Mouse (Mus musculus) myocyte (in vitro differentiated cells): ENCODE results near the gene Spice1.

Source experiments
- CEBPB ChIP-seq: IDR thresholded peaks from 2 replicates; pipeline ENCODE4 v1.6.1; 2011; ENCODE audit warnings: mild to moderate bottlenecking, moderate library complexity; ENCODE audit not compliant: poor library complexity, insufficient read depth, severe bottlenecking
- E2F4 ChIP-seq: IDR thresholded peaks from one replicate; pipeline ENCODE4 v1.6.1; 2011; ENCODE audit warnings: mild to moderate bottlenecking, control low read depth, moderate library complexity; ENCODE audit not compliant: insufficient read depth
- MAX ChIP-seq: IDR thresholded peaks from one replicate; pipeline ENCODE4 v1.6.1; 2011; ENCODE audit warnings: low read depth, mild to moderate bottlenecking, control low read depth
- MYOD1 ChIP-seq, 3 experiments: IDR thresholded peaks; one replicate each; pipeline ENCODE4 v1.6.1; 2011; ENCODE audit warnings: control low read depth in 2 of 3, low read depth in 2 of 3, mild to moderate bottlenecking in 2 of 3, moderate library complexity in 1 of 3; ENCODE audit not compliant: insufficient read length in 2 of 3, control insufficient read depth in 1 of 3
- MYOG ChIP-seq, 3 experiments: IDR thresholded peaks; one replicate each; pipeline ENCODE4 v1.6.1; 2011; ENCODE audit warnings: control low read depth in 2 of 3, low read depth in 2 of 3, mild to moderate bottlenecking in 2 of 3; ENCODE audit not compliant: insufficient read length in 2 of 3, control insufficient read depth in 1 of 3, insufficient read depth in 1 of 3
- POLR2A ChIP-seq: IDR thresholded peaks from one replicate; pipeline ENCODE4 v1.6.1; 2011; ENCODE audit warnings: low read depth, mild to moderate bottlenecking, control low read depth, moderate library complexity; ENCODE audit not compliant: insufficient read length
- POLR2AphosphoS2 ChIP-seq: IDR thresholded peaks from one replicate; pipeline ENCODE4 v1.6.1; 2011; ENCODE audit warnings: low read depth, control low read depth; ENCODE audit not compliant: insufficient read length
- REST ChIP-seq: IDR thresholded peaks from one replicate; pipeline ENCODE4 v1.6.1; 2011; ENCODE audit warnings: mild to moderate bottlenecking, control low read depth, moderate library complexity; ENCODE audit not compliant: insufficient read depth, insufficient read length
- SRF ChIP-seq: IDR thresholded peaks from one replicate; pipeline ENCODE4 v1.6.1; 2011; ENCODE audit warnings: low read depth; ENCODE audit not compliant: control insufficient read depth, insufficient read length
- TCF12 ChIP-seq: IDR thresholded peaks from one replicate; pipeline ENCODE4 v1.6.1; 2011; ENCODE audit warnings: mild to moderate bottlenecking, control low read depth; ENCODE audit not compliant: poor library complexity, insufficient read depth, severe bottlenecking
- TCF3 ChIP-seq: IDR thresholded peaks from one replicate; pipeline ENCODE4 v1.6.1; 2011; ENCODE audit warnings: low read depth, control low read depth; ENCODE audit not compliant: insufficient read length
- USF1 ChIP-seq: IDR thresholded peaks from one replicate; pipeline ENCODE4 v1.6.1; 2011; ENCODE audit warnings: low read depth, mild to moderate bottlenecking, control low read depth, moderate library complexity

DNA sequence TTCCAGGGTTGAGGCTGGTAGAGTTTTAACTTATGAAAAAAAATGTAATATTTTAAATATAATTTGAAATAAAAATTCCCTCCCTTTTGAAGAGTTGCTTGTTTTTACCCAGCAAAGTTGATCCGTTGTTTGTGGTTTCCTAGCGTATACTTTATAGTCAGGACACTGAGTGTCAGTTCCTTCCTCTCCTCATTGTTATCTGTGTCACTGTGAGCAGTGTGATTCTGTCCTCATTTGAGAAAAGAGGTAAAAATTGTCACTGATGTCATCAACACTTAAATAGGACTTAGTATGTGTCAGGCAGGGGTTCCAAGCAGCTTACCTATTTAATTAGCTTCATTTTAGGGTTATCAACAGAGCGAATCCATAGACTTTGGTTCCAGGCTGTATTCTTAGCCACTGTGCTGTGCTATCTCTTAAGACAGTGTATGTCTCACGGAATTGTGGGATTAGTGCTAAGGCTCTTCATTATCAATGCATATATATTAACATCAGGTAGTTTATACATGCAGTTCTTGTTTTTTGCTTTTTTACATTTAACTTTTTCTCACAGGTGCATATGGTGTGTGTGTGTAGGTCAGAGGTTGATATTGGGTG lies 3.0 kb downstream of the Spice1 start:
- TF ChIP-seq POLR2A (no peak), SRF (no peak), E2F4 (no peak), MAX (no peak), CEBPB (no peak), MYOG (IDR thresholded peaks at IDR 0.05; ENCODE audit: control insufficient read depth in 1 of 3, insufficient read depth in 1 of 3, insufficient read length in 2 of 3, low read depth in 2 of 3) (no peak), MYOD1 (IDR thresholded peaks at IDR 0.05; ENCODE audit: control insufficient read depth in 1 of 3, insufficient read length in 2 of 3, low read depth in 2 of 3) (no peak), TCF12 (no peak), USF1 (no peak), POLR2AphosphoS2 (no peak), TCF3 (no peak), REST (no peak)
